Mouse (Mus musculus): Measurements from ENCODE around the gene Dnase1l3.

Dnase1l3 gene

GRCm38 (mm10) chr14:7986913-7987312 lies 7.5 kb downstream of the Dnase1l3 start:
- no peak for DNase-seq (ENCODE audit: inconsistent age in 2 of 2, low spot score in 1 of 2)

- no peak for DNase-seq (ENCODE audit: inconsistent age in 2 of 2, low spot score in 1 of 2)
These were observed 13.1 kb downstream of the Dnase1l3 start for GRCm38 (mm10) chr14:7981226-7981625.

- DNase-seq (ENCODE audit: inconsistent age in 2 of 2, low spot score in 1 of 2): no peak
These were observed 16.2 kb downstream of the Dnase1l3 start for GRCm38 (mm10) chr14:7978183-7978582.

GRCm38 (mm10) chr14:7977471-7977870 lies 16.9 kb downstream of the Dnase1l3 start:
- DNase-seq (ENCODE audit: inconsistent age in 2 of 2, low spot score in 1 of 2): no peak

DNA sequence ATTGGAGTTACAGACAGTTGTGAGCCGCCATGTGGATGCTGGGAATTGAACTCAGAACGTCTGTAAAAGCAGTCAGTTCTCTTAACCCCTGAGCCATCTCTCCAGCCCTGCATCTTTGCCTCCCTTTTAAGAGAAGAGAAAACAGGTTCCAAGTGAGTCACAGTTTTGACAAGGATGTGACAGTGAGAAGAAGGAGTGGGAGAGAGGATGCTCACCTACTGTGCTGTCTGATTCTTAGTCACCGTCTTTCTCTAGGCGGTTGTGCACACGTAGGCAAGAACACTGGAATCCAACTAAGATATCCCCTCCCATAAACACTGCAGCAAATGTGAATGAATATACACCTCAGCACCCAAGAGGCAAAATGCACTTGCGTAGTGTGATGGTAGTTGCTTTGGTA lies 19.2 kb downstream of the Dnase1l3 start:
- no peak for DNase-seq (ENCODE audit: inconsistent age in 2 of 2, low spot score in 1 of 2)

- no peak for DNase-seq (ENCODE audit: inconsistent age in 2 of 2, low spot score in 1 of 2)
These were observed 19.7 kb downstream of the Dnase1l3 start for GRCm38 (mm10) chr14:7974643-7975042.

DNA sequence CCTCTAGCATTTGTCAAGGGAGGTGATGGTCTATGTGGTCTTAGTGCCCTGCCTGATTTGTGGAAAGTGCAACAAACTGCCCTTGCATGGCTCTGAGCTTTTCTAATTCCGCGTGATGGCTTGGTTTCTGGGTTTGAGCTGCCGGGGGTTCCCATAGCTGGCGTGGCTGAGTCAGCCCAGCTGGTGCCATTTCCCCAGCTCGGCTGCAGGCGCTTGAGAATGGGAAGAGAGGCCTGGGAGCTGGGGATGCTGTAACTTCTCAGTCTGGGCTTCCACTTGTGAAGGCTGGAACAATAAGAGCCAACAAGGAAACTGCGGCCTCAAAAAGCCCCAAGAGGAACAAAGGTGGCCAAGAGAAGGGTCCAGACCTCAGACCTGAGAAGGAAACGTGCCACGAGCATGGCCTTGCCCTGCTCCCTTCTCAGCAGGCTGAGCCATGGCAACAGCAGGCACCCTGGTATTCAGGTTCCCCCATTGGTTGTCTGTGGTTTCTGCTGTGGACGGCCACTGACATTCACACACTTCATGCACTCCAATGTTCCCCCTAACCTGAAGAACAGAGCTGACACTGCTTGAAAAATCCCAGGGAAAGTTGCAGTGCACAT lies 22.4 kb downstream of the Dnase1l3 start:
- no peak for DNase-seq (ENCODE audit: inconsistent age in 2 of 2, low spot score in 1 of 2)

DNA sequence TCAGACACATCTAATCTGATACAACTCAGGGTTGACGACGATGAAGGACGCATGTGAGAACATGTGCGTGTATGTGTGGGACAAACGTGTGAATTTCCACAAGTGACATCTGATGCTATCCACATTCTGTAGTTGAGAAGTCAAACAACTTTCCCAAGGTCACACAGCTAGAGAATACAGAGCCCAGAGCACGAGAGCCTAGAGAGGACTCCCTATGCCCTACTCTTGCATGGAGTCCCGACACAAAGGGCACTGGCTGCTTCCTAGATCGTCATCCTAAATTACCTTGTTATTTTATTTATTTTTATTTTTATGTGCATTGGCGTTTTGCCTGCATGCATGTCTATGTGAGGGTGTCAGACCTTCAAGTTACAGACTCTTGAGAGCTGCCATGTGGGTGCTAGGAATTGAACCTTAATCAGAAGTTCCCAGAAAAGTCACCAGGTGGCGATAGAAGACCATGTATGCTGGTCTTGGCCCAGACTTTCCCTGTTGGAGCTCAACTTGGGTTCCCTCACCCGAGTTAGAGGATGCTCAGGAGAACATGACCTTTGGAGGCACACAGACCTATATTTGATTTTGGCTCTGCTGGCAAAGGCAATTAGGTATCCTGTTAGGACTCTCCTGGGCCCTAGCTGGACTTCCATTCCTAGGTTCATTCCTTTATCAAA lies 30.0 kb downstream of the Dnase1l3 start:
- DNase-seq (ENCODE audit: inconsistent age in 2 of 2, low spot score in 1 of 2): peak; percentile 51 to 92

DNA sequence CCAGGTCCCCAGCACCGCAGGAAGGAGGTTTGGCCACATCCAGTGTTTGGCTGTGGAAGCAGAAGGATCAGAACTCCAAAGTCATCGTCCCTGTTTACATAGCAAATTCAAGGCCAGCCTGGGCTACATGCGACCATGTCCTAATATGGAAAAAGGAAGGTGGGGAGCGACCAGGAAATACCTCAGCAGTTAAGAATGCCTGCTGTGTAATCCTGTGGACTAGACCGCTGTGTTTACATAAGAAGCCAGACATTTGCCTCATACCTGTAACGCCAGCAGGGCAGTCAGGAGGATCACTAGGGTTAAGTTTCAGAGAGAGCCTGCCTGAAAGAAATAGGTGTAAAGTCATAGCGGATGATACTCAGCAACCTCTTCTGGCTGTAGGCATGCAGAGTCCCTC lies 31.2 kb downstream of the Dnase1l3 start:
- DNase-seq (ENCODE audit: inconsistent age in 2 of 2, low spot score in 1 of 2): no peak

GRCm38 (mm10) chr14:7962626-7963025 lies 31.7 kb downstream of the Dnase1l3 start:
- DNase-seq (ENCODE audit: inconsistent age in 2 of 2, low spot score in 1 of 2): no peak

GRCm38 (mm10) chr14:7961714-7962113 lies 32.7 kb downstream of the Dnase1l3 start:
- peak in 1 of 2 experiments; percentile 62 for DNase-seq (ENCODE audit: inconsistent age in 2 of 2, low spot score in 1 of 2)

DNA sequence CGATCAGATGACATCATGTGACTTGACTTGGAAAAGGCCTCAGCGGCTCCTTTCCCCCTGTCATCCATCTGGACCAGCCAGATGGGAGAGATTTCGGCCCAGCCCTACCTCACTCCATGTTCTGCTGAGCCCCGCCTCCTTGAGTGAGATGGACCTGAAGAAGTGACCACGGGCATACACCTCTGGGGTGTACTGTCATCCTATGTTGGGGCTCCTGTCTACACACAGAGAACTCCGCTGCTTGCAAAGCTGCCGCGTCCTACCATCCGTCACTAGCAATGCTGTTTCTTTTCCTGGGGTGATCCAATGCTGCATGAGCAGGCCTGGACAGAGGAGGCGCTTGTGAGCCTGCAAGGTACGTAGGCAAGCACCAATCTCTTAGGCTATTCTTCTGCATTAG lies 33.8 kb downstream of the Dnase1l3 start:
- no peak for DNase-seq (ENCODE audit: inconsistent age in 2 of 2, low spot score in 1 of 2)

GRCm38 (mm10) chr14:7957049-7957448 lies 37.3 kb downstream of the Dnase1l3 start, which contains the start of gene Gm45521:
Gm45521 (plus strand) TSS chr14:7957288.
- no peak for DNase-seq (ENCODE audit: inconsistent age in 2 of 2, low spot score in 1 of 2)

DNA sequence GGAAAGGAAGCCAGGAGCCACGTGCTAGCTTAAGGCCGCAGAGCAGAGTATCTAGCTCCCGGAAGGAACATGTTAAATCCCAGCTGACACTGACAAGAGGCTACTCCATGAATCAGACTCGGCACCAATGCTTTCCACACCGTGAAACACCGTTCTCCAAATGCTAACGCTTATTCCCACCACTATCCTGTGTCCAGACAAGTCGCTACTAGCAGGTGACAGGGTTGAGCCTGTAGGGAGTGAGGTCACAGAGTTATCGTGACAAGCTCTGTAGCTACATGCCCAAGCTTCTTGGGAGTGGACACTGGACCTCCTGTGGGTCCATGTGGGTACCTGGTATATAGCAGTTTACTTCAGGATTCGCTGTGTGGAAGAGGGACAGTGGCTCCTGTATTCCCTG lies 37.9 kb downstream of the Dnase1l3 start:
- no peak for DNase-seq (ENCODE audit: inconsistent age in 2 of 2, low spot score in 1 of 2)

- no peak for DNase-seq (ENCODE audit: inconsistent age in 2 of 2, low spot score in 1 of 2)
These were observed 40.3 kb downstream of the Dnase1l3 start for GRCm38 (mm10) chr14:7954071-7954471.

- peak in 1 of 2 experiments; percentile 56 for DNase-seq (ENCODE audit: inconsistent age in 2 of 2, low spot score in 1 of 2)
These were observed 41.6 kb downstream of the Dnase1l3 start for GRCm38 (mm10) chr14:7952610-7953254.

DNA sequence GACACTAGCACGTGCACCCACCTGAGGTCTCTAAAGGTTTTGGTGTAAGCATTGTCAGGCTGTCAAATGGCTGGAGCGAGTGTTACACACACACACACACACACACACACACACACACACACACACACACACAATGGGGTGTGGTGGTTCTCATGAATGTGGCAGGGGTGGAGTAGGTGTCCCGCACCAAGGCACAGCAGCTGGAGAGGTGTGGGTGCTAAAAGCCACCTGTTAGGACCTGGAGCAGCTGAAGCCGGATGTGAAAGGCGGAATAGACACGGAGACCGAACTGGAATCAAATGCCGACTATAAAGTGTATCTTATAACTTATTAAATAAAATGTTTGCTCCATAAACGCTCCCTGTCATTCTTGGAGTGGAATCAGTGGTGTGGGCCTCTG lies 43.1 kb downstream of the Dnase1l3 start:
- no peak for DNase-seq (ENCODE audit: inconsistent age in 2 of 2, low spot score in 1 of 2)

- no peak for DNase-seq (ENCODE audit: inconsistent age in 2 of 2, low spot score in 1 of 2)
These were observed 49.1 kb downstream of the Dnase1l3 start for GRCm38 (mm10) chr14:7945261-7945660.

GRCm38 (mm10) chr14:7944349-7945039 lies 49.9 kb downstream of the Dnase1l3 start:
- peak in 1 of 2 experiments; percentile 61 for DNase-seq (ENCODE audit: inconsistent age in 2 of 2, low spot score in 1 of 2)

GRCm38 (mm10) chr14:7943801-7944135 lies 50.6 kb downstream of the Dnase1l3 start:
- peak; percentile 62 to 78 for DNase-seq (ENCODE audit: inconsistent age in 2 of 2, low spot score in 1 of 2)

GRCm38 (mm10) chr14:7943101-7943800 lies 51.1 kb downstream of the Dnase1l3 start:
- DNase-seq (ENCODE audit: inconsistent age in 2 of 2, low spot score in 1 of 2): peak; percentile 66 to 81

All from adrenal gland, adult (tissue).